Mouse (Mus musculus): ENCODE results near the gene Pcdh7.

Pcdh7 gene

DNA sequence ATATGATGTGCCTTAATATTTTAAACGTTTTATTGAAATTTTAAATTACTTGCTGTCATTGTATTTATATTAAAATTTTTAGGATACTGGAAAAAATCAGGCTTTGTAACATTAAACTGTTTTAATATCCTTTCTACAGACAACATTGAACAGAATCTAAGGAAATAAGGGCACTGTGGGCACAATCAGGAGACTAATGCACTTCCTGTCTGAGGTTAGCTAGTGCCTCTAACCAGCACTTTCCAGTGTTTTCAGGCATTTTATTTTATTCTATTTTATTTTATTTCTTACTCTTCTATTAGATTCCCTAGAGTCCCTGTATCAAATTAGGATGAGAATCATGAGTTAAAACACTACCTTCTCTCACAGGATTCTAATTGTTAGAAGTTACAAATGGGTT, 28.1 kb downstream of the Pcdh7 start:
- DNase-seq (ENCODE audit: low spot score in 2 of 2): no peak

DNA sequence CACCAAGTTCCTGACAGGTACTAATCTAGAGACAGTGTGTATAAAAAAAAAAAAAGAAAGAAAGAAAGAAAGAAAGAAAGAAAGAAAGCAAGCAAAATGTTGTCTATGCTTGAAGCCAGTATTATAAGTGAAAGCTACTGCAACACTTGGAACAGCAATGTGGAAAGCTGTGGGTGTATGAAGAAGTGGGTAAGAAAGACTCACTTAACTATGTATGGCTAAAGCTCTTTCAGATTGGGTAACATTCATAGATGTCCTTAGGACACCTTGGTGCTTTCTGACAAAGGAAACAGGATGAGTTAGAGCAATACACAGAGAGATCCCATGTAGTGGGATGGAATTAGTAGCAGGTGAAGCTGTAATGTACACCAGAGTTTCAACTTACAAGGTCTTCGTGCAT, 32.6 kb downstream of the Pcdh7 start:
- no peak for DNase-seq (ENCODE audit: low spot score in 2 of 2)

- DNase-seq (ENCODE audit: low spot score in 2 of 2): peak; percentile 31 to 49
These were observed 38.0 kb downstream of the Pcdh7 start for GRCm38 (mm10) chr5:57755791-57756190.

GRCm38 (mm10) chr5:57756726-57757424, 39.1 kb downstream of the Pcdh7 start:
- DNase-seq (ENCODE audit: low spot score in 2 of 2): no peak

- no peak for DNase-seq (ENCODE audit: low spot score in 2 of 2)
These were observed 39.7 kb downstream of the Pcdh7 start for GRCm38 (mm10) chr5:57757436-57757898.

DNA sequence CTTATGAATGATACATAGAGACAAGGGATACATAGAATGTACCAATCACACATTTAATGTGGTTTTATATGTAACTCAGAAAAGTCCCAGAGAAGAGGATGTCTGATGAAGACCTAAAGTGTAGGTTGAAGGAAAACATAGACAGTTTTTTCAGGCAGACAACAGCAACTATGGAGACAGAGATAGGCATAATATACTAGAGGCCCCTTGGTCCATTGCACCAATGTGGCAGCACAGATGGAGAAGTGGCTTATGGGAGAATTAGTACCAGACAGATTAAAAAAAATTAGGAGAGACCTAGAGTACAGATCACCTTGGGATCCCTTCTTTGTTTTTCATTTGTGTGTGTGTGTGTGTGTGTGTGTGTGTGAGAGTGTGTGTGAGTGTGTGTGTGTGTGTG, 41.2 kb downstream of the Pcdh7 start:
- DNase-seq (ENCODE audit: low spot score in 2 of 2): no peak

- no peak for DNase-seq (ENCODE audit: low spot score in 2 of 2)
These were observed 42.6 kb downstream of the Pcdh7 start for GRCm38 (mm10) chr5:57760069-57761063.

GRCm38 (mm10) chr5:57765356-57765755, 47.6 kb downstream of the Pcdh7 start:
- DNase-seq (ENCODE audit: low spot score in 2 of 2): no peak

- no peak for DNase-seq (ENCODE audit: low spot score in 2 of 2)
These were observed 49.6 kb downstream of the Pcdh7 start for GRCm38 (mm10) chr5:57767346-57767745.

GRCm38 (mm10) chr5:57768469-57769022, 50.8 kb downstream of the Pcdh7 start:
- DNase-seq (ENCODE audit: low spot score in 2 of 2): no peak

- DNase-seq (ENCODE audit: low spot score in 2 of 2): no peak
These were observed 51.9 kb downstream of the Pcdh7 start for GRCm38 (mm10) chr5:57769644-57770043.

GRCm38 (mm10) chr5:57770364-57770763, 52.6 kb downstream of the Pcdh7 start:
- no peak for DNase-seq (ENCODE audit: low spot score in 2 of 2)

- no peak for DNase-seq (ENCODE audit: low spot score in 2 of 2)
These were observed 53.4 kb downstream of the Pcdh7 start for GRCm38 (mm10) chr5:57771122-57771521.

DNA sequence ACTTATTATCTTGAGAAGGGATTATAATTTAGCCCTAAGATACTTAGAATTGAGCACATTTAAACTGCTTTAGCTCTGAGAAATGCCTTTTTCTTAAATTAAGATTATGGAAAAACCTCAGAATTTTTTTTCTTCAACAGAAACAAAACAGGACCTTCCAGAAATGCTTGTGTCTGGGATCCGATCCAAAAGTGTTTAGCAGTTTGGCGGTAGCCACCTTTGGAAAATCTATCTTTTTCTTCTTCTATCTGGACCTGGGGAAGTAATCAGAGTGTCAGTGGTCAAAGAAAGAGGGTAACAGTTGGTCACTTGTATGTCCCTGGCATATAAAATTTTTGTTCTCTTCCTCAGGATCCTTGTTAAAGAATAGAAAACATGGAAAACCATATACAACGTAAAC, 54.9 kb downstream of the Pcdh7 start:
- DNase-seq (ENCODE audit: low spot score in 2 of 2): no peak

DNA sequence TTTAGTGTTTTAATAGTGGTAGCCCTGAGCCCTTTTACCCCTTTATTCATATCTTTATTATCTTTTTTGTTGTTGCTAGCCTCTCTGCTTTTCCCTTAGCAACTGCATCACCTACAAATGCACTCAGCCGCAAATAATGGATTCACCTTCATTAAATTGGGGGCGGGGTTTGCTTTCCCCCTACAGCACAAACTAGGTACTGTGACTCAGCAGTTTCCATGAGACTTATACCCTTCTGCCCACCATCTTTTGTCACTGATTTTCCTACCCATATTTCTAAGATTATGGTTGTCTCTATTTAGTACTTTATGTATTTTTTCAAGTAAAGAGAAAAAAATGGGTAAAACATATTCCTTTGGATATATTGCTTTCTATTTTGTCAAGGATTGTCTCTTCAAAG, 56.7 kb downstream of the Pcdh7 start:
- no peak for DNase-seq (ENCODE audit: low spot score in 2 of 2)

DNA sequence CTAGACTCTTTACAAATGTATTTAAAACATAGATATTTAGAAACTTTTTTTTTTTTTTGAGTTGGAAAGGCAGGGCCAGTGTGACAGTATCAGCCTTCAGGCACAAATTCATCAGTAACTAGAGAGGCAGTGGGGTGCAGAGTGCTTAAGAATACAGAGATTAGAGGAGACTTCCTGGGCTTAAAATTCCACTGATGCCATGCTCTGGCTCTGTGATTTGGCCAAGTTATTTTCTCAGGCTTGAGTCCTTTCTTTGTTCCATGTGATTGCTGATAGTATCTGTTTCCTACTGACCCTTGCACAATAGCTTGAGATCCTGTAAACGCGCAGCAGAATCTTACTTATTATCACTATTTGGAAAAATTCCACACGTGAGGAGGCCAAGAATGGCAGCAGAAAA, 60.3 kb downstream of the Pcdh7 start:
- DNase-seq (ENCODE audit: low spot score in 2 of 2): no peak

DNA sequence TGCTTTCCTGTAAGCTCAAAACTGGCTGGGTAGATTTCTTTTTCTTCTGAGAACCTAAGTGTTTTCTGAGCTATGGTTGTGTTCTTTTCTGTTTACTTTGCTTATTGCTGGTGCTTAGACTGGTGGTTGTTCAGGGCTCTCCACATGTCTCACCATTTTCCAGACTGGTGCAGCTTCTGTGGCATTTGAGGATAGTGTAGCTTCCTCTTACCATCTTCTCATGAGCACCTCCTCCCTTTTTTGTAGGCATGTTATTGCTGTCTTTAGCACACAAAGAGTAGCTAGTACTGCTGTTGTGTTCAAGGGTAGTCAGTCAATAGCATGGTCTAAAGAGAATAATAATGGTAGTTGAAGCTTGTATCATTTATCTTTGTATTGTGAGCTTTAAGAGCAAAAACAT, 62.2 kb downstream of the Pcdh7 start:
- DNase-seq (ENCODE audit: low spot score in 2 of 2): no peak

- no peak for DNase-seq (ENCODE audit: low spot score in 2 of 2)
These were observed 62.8 kb downstream of the Pcdh7 start for GRCm38 (mm10) chr5:57780574-57780973.

DNA sequence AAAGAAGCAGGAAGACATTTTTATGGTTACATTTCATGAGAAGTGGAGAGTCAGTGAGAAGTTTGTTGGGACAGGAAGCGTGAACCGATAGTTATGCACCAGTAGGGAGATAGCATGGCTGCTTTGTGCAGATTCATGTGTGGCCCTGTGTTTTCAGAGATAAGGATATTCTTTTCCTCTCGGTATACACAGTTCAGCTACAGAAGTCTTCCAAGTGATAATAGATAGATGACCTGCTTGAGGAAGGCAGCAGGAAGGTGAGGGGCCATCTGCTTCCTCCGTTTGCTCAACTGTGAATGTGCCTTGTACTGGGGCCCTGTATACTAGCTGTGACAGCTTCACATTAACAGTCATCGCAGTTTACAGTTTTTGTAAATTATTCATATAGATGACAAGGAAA, 64.2 kb downstream of the Pcdh7 start:
- no peak for DNase-seq (ENCODE audit: low spot score in 2 of 2)

DNA sequence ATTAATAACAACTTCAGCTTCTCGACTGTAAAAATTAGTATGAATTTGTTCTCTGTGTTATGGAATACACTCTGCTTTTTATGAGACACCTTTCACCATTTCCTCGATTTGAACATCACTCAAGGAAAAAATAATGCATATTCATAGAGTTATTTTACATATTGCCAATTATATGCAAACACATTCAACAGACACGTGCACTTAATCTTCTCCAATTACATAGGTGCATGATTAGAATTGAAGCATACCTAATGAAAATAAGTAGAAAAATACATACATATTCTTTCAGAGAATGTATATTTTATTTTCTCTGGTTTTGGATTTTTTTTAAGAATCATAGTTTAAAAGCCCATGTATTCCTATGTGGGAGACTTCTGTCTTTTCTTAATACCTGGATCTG, 64.8 kb downstream of the Pcdh7 start:
- DNase-seq (ENCODE audit: low spot score in 2 of 2): no peak

DNA sequence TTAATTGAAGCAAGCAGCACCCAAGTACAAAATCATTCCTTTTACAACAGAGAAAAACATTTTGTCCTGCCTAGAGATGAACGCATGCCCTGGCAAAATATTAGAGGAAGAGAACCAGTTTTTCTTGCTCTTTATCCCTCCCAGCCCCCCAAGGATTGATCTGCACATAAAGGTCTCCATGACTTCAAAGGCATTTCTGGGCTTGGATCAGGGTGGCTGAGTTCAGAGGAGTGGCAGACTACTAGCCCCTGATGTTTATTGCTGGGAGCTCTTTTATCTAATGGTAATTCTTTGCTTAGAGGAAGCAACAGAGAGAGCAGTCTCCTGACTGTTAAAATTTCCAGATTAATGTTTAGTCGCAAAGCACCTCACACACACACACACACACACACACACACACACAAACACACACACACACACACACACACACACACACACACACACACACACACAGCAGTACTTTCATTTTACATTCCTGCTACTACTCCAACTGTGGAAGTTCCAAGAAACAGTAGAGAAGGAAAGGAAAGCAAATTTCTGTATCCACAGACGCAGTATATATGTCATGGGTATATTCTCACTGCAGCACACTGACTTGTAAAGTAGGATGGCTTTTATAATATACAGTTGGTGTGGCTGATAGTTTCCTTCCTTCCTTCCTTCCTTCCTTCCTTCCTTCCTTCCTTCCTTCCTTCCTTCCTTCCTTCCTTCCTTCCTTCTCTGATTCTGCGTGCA, 71.2 kb downstream of the Pcdh7 start:
- no peak for DNase-seq (ENCODE audit: low spot score in 2 of 2)

DNA sequence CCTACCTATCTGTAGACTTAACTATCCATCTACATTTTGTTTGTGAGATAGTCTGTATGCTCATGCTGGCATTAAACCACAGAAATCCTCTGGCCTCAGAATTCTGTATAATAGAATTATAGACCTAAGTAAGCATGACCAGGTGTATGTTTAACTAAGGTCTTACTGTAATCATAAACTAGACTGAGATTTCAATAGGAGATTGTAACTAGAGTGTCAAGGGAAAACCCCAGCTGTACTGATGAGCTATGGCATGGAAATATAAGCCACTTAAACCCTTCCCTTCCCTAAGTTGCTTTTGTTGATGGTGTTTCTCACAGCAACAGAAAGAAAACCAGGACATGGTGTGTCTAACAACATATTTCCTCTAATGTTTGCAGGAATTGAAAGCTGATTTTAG, 78.6 kb downstream of the Pcdh7 start:
- DNase-seq (ENCODE audit: low spot score in 2 of 2): no peak

Data from right cerebral cortex, adult 2 months (tissue).